10 mouse cellular contexts compared by ENCODE assay signal in the genomic region with DNA sequence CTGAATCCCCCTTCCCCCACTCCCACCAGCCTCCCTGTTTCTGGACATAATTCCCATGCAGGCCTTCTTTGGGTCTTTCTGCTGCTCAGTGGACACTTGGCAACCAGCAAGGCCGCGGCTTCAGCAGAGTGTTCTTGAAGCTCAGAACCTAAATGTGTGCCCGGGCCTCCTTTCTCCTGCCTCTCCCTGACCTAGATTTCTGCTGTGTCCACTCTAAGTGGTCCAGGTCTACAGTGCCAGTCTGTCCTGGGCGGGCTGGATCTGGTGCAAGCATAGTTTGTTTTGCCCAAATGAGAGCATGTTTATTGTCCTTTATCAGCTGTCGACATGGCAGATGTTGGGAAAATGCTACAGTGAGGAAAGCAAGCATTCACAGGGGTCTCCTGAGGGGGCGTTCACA. TPM values are rescaled to one million over a fixed set of nuclear protein-coding genes. Genes with fewer than 3 reads are reported as not detected.
DNase-seq lines count a peak whose midpoint lies in the region; ATAC-seq and TF ChIP-seq lines count a peak whose summit lies in the region.
"Had no signal": no experiment of that assay in that cellular context is flagged by ENCODE, and none has a peak within 500 bp of the region (broad histone marks: within the 10 kb centered on the region; RNA-seq: fewer than 3 reads in every experiment).

No protein-coding gene starts in this region.

- H3K36me3 ChIP-seq in heart, adult 2 months (ENCODE audit: control insufficient read depth, insufficient read depth, low read length), result no peaks in the 10 kb centered on the region
- H3K36me3 ChIP-seq in heart, embryonic 10.5 days, result no peaks in the 10 kb centered on the region
- peaks cover 8% of the 10 kb centered on the region; the same call in 1 of the 2 replicates for H3K36me3 ChIP-seq in neural tube, embryonic 13.5 days

- TF ChIP-seq POLR2A in heart, adult 2 months (IDR thresholded peaks at IDR 0.05; ENCODE audit: insufficient read depth, low read depth, low read length), result no peak

- H3K4me2 ChIP-seq in neural tube, embryonic 13.5 days, result no peak overlapping the region
- H3K4me2 ChIP-seq: liver, embryonic 11.5 days had no signal

- H3K9me3 ChIP-seq in heart, embryonic 10.5 days, result no peaks in the 10 kb centered on the region
- H3K9me3 ChIP-seq in neural tube, embryonic 13.5 days, result no peaks in the 10 kb centered on the region
- H3K9me3 ChIP-seq: megakaryocyte, embryonic 14.5 days had no signal

- no peaks in the 10 kb centered on the region for H3K27me3 ChIP-seq in heart, adult 2 months (ENCODE audit: control insufficient read depth, insufficient read depth, low read length)
- H3K27me3 ChIP-seq in heart, embryonic 10.5 days (ENCODE audit: insufficient read depth, poor library complexity, severe bottlenecking), result peaks cover 11% of the 10 kb centered on the region; the same call in 1 of the 2 replicates
- no peaks in the 10 kb centered on the region for H3K27me3 ChIP-seq in neural tube, embryonic 13.5 days

- DNase-seq in heart, adult 2 months, result peak in 1 of 2 experiments; percentile 41
- DNase-seq in heart, embryonic 10.5 days (ENCODE audit: low spot score), result no peak
- no peak for DNase-seq in neural tube, embryonic 10.5 days (ENCODE audit: extremely low spot score, low spot score)
- peak; percentile 77 to 84 for DNase-seq in cerebellum, adult 18-20 months
- peak; percentile 38 for DNase-seq in left cerebral cortex, postnatal 4 days
- DNase-seq in lung, postnatal 4 days, result no peak
- DNase-seq in spleen, postnatal 14 days (ENCODE audit: low spot score in 2 of 2), result no peak

- TF ChIP-seq EP300 in heart, adult 2 months (IDR thresholded peaks at IDR 0.05; ENCODE audit: insufficient read depth, low read depth, low read length), result no peak

- 49% methylated on average over 6 of the region's 6 CpGs for WGBS in heart, adult 2 months
- WGBS in heart, embryonic 10.5 days, result 61% methylated on average over 6 of the region's 6 CpGs
- 67% methylated on average over 6 of the region's 6 CpGs for WGBS in neural tube, embryonic 13.5 days

- no peaks in the 10 kb centered on the region for H3K79me2 ChIP-seq in heart, adult 2 months (replicated peaks; ENCODE audit: control insufficient read depth, insufficient read depth, low read length)

- no peak overlapping the region for H3K9ac ChIP-seq in heart, adult 2 months (ENCODE audit: low read depth, low read length)
- no peak overlapping the region for H3K9ac ChIP-seq in neural tube, embryonic 13.5 days

- no peak overlapping the region for H3K4me3 ChIP-seq in heart, adult 2 months
- H3K4me3 ChIP-seq in heart, embryonic 10.5 days, result no peak overlapping the region
- H3K4me3 ChIP-seq in neural tube, embryonic 13.5 days, result no peak overlapping the region
- H3K4me3 ChIP-seq: megakaryocyte, embryonic 14.5 days had no signal

- TF ChIP-seq CTCF in heart, adult 2 months (IDR thresholded peaks at IDR 0.05), result no peak

- intact Hi-C loops in heart, adult 2 months (cut with DNase I), result no loop called here
- intact Hi-C loops in left cerebral cortex, postnatal 4 days (cut with DNase I), result no loop called here

- peaks cover 2% of the 10 kb centered on the region; the same call in 1 of the 2 replicates for H3K4me1 ChIP-seq in heart, adult 2 months (ENCODE audit: control insufficient read depth, insufficient read depth, low read length)
- peaks cover 8% of the 10 kb centered on the region for H3K4me1 ChIP-seq in heart, embryonic 10.5 days
- peaks cover 17% of the 10 kb centered on the region for H3K4me1 ChIP-seq in neural tube, embryonic 13.5 days (replicated peaks)

- H3K27ac ChIP-seq in heart, adult 2 months, result peak overlapping the region; percentile 84
- no peak overlapping the region for H3K27ac ChIP-seq in heart, embryonic 10.5 days
- H3K27ac ChIP-seq in neural tube, embryonic 13.5 days (replicated peaks), result peak overlapping the region; percentile 33; the same call in 1 of the 2 replicates

- ATAC-seq in neural tube, embryonic 13.5 days (ENCODE audit: low read depth), result no peak

RNA-seq across cellular contexts. Expression of gene Mapt, which starts 40.7 kb away (rescaled TPM):
- total RNA-seq in heart, adult 2 months (2021), result 10 to 100 TPM; 77.9 to 91.6 TPM
- polyA plus RNA-seq in heart, adult 2 months (2012; rRNA removed), result 30.1 and 40.7 TPM in 2 replicates
- 0.92 and 1.4 TPM in 2 replicates for polyA plus RNA-seq in heart, embryonic 10.5 days (2016; fragmentation: Nextera tagmentation; extraction: Ambion mirVana)
- 665 and 688 TPM in 2 replicates for polyA plus RNA-seq in neural tube, embryonic 13.5 days (2015; fragmentation: Nextera tagmentation; extraction: Ambion mirVana)
- total RNA-seq in left cerebral cortex, postnatal 4 days (2021), result 1,000 to 10,000 TPM; 1,229 to 1,264 TPM

Comparison
In these comparisons a context has a peak if more than half of its experiments do, and no peak if none do; other contexts are left out.
1. DNase-seq: peak in cerebellum, adult 18-20 months (2 of 2) and left cerebral cortex, postnatal 4 days (single experiment); none in heart, embryonic 10.5 days (single experiment), neural tube, embryonic 10.5 days (single experiment), lung, postnatal 4 days (0 of 2) and spleen, postnatal 14 days (0 of 2).
2. RNA of gene Mapt, which starts 40.7 kb away (polyA plus RNA-seq): 665 to 688 TPM in neural tube, embryonic 13.5 days; 30.1 to 40.7 TPM in heart, adult 2 months and 0.92 to 1.4 TPM in heart, embryonic 10.5 days; every median in the first group is over 10 times any median in the second.